Mouse (Mus musculus) lung, postnatal 0 days (tissue): ENCODE results near the gene Actl7a.

Experiments used
- CTCF ChIP-seq: IDR thresholded peaks from 2 replicates; pipeline ENCODE4 v1.5.1; 2016; ENCODE audit warnings: antibody characterized with exemption, mild to moderate bottlenecking
- EP300 ChIP-seq: IDR thresholded peaks from 2 replicates; pipeline ENCODE4 v1.6.1; 2016; ENCODE audit warnings: antibody characterized with exemption, mild to moderate bottlenecking, control low read depth

- TF ChIP-seq CTCF (no peak), EP300 (no peak)
Measured at GRCm38 (mm10) chr4:56756021-56756420, 12.8 kb downstream of the Actl7a start.
